Mouse (Mus musculus) small intestine, adult 2 months (tissue): Measurements from ENCODE around the gene Bcl2l14.

ENCODE experiments used
- CTCF ChIP-seq: fragments of 200-500 bp; IDR thresholded peaks from 2 replicates; pipeline ENCODE4 v1.5.1; 2012; ENCODE audit warnings: low read depth, mild to moderate bottlenecking, control low read depth, inconsistent platforms, low read length, moderate library complexity, mixed read lengths; ENCODE audit not compliant: insufficient replicate concordance, insufficient read length; ENCODE audit errors: extremely low read depth
- POLR2A ChIP-seq: fragments of 200-500 bp; IDR thresholded peaks from 2 replicates; pipeline ENCODE4 v1.6.1; 2012; ENCODE audit warnings: low read depth, mild to moderate bottlenecking, control low read depth, inconsistent platforms, low read length, moderate library complexity

DNA sequence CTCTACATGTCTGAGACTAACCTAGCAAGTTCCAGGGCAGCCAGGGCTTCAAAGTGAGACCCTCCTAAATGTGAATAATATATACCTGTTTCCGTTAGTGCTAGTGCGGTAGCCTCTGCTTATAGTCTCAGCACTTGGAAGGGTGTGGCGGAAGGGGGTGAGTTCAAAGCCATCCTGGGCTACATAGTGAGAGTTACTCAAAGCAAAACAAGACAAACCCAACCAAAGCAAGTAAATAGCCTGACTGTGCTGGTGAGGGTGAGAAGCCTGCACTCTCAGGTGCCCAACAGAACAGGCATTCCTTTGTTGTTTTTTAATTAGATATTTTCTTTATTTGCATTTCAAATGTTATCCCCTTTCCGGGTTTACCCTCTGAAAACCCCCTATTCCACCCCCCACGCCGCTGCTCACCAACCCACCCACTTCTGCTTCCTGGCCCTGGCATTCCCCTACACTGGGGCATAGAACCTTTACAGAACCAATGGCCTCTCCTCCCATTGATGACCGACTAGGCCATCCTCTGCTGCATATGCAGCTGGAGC lies 47.5 kb upstream of the Bcl2l14 start:
- TF ChIP-seq CTCF (no peak), POLR2A (no peak)
